Mouse (Mus musculus): Measurements from ENCODE around the gene Gm20388. TPM values are rescaled to one million over a fixed set of nuclear protein-coding genes. Genes with fewer than 3 reads are reported as not detected.
A peak's percentile ranks its signal among the peaks of the same experiment; 100 is the strongest.

The Gm20388 gene
- polyA plus RNA-seq, 1 experiment from 2014 or later, result not detected

GRCm38 (mm10) chr8:123754538-123755431 lies 3844.1 kb downstream of the Gm20388 start:
- Histone ChIP-seq H3K4me3 (no peak overlapping the region), H3K27me3 (no peaks in the 10 kb centered on the region), H3K36me3 (no peaks in the 10 kb centered on the region), H3K9me3 (no peaks in the 10 kb centered on the region), H3K4me1 (peaks cover 19% of the 10 kb centered on the region), H3K27ac (no peak overlapping the region), H3K4me2 (replicated peaks) (no peak overlapping the region), H3K9ac (no peak overlapping the region)
- 65% methylated on average over 13 of the region's 13 CpGs for WGBS
- no peak; the same call in 1 of the 2 replicates for ATAC-seq (ENCODE audit: insufficient number of reproducible peaks, insufficient read depth, low FRiP score, low TSS enrichment)

- no peaks in the 10 kb centered on the region for H3K36me3 ChIP-seq
- H3K27ac ChIP-seq, result no peak overlapping the region
- ATAC-seq (ENCODE audit: insufficient number of reproducible peaks, insufficient read depth, low FRiP score, low TSS enrichment), result no peak
- H3K4me2 ChIP-seq (replicated peaks), result no peak overlapping the region
- H3K9ac ChIP-seq, result no peak overlapping the region
- 69% methylated on average over 8 of the region's 8 CpGs for WGBS
- no peak overlapping the region for H3K4me3 ChIP-seq
- no peaks in the 10 kb centered on the region for H3K27me3 ChIP-seq
- H3K4me1 ChIP-seq, result peaks cover 40% of the 10 kb centered on the region
- H3K9me3 ChIP-seq, result no peaks in the 10 kb centered on the region
These were observed 3846.3 kb downstream of the Gm20388 start for GRCm38 (mm10) chr8:123756901-123757300.

- no peak for ATAC-seq (ENCODE audit: insufficient number of reproducible peaks, insufficient read depth, low FRiP score, low TSS enrichment)
- H3K36me3 ChIP-seq, result no peaks in the 10 kb centered on the region
- H3K4me3 ChIP-seq, result no peak overlapping the region
- 94% methylated on average over 1 of the region's 1 CpGs for WGBS
- H3K27ac ChIP-seq, result no peak overlapping the region
- H3K9me3 ChIP-seq, result no peaks in the 10 kb centered on the region
- no peak overlapping the region for H3K9ac ChIP-seq
- H3K27me3 ChIP-seq, result 0 out of 2 replicates have a peak, but pooled peaks cover 4% of the 10 kb centered on the region
- H3K4me1 ChIP-seq, result peaks cover 36% of the 10 kb centered on the region
- H3K4me2 ChIP-seq (replicated peaks), result no peak overlapping the region
These were observed 3848.3 kb downstream of the Gm20388 start for GRCm38 (mm10) chr8:123758935-123759334.

- peak; percentile 62; the same call in 1 of the 2 replicates for ATAC-seq (ENCODE audit: insufficient number of reproducible peaks, insufficient read depth, low FRiP score, low TSS enrichment)
- peak overlapping the region; percentile 24; the same call in 1 of the 2 replicates for H3K9ac ChIP-seq
- peaks cover 29% of the 10 kb centered on the region for H3K4me1 ChIP-seq
- H3K27ac ChIP-seq, result no peak overlapping the region
- no peak overlapping the region for H3K4me3 ChIP-seq
- H3K4me2 ChIP-seq (replicated peaks), result peak overlapping the region; percentile 34
- 0 out of 2 replicates have a peak, but pooled peaks cover 4% of the 10 kb centered on the region for H3K27me3 ChIP-seq
- H3K9me3 ChIP-seq, result no peaks in the 10 kb centered on the region
- no peaks in the 10 kb centered on the region for H3K36me3 ChIP-seq
- WGBS, result 7% methylated on average over 10 of the region's 10 CpGs
These were observed 3849.3 kb downstream of the Gm20388 start for GRCm38 (mm10) chr8:123759933-123760332.

- no peak overlapping the region for H3K4me3 ChIP-seq
- 56% methylated on average over 5 of the region's 5 CpGs for WGBS
- no peak overlapping the region for H3K27ac ChIP-seq
These were observed 3849.9 kb downstream of the Gm20388 start for GRCm38 (mm10) chr8:123760579-123760978.

GRCm38 (mm10) chr8:123761266-123761882 lies 3850.7 kb downstream of the Gm20388 start:
- peaks cover 29% of the 10 kb centered on the region for H3K4me1 ChIP-seq
- H3K4me2 ChIP-seq (replicated peaks), result 0 out of 2 replicates have a peak overlapping the region, but pooled peaks have one; percentile 6
- peaks cover 4% of the 10 kb centered on the region; the same call in 1 of the 2 replicates for H3K27me3 ChIP-seq
- no peaks in the 10 kb centered on the region for H3K36me3 ChIP-seq
- H3K27ac ChIP-seq, result 0 out of 2 replicates have a peak overlapping the region, but pooled peaks have one; percentile 14
- no peak for ATAC-seq (ENCODE audit: insufficient number of reproducible peaks, insufficient read depth, low FRiP score, low TSS enrichment)
- H3K9ac ChIP-seq, result peak overlapping the region; percentile 13; the same call in 1 of the 2 replicates
- H3K4me3 ChIP-seq, result no peak overlapping the region
- WGBS, result 16% methylated on average over 12 of the region's 12 CpGs
- no peaks in the 10 kb centered on the region for H3K9me3 ChIP-seq

More at GRCm38 (mm10) chr8:123760579-123760978, 3849.9 kb downstream of the Gm20388 start:
- H3K4me2 ChIP-seq (replicated peaks), result peak overlapping the region; percentile 34; the same call in 1 of the 2 replicates
- 0 out of 2 replicates have a peak overlapping the region, but pooled peaks have one; percentile 24 for H3K9ac ChIP-seq
- 0 out of 2 replicates have a peak, but pooled peaks cover 4% of the 10 kb centered on the region for H3K27me3 ChIP-seq
- no peaks in the 10 kb centered on the region for H3K36me3 ChIP-seq
- no peaks in the 10 kb centered on the region for H3K9me3 ChIP-seq
- ATAC-seq (ENCODE audit: insufficient number of reproducible peaks, insufficient read depth, low FRiP score, low TSS enrichment), result no peak
- peaks cover 29% of the 10 kb centered on the region for H3K4me1 ChIP-seq

- ATAC-seq (ENCODE audit: insufficient number of reproducible peaks, insufficient read depth, low FRiP score, low TSS enrichment), result no peak
- no peaks in the 10 kb centered on the region for H3K36me3 ChIP-seq
- H3K4me1 ChIP-seq, result peaks cover 29% of the 10 kb centered on the region
- H3K4me3 ChIP-seq, result no peak overlapping the region
- no peak overlapping the region for H3K4me2 ChIP-seq (replicated peaks)
- H3K9me3 ChIP-seq, result no peaks in the 10 kb centered on the region
- H3K27me3 ChIP-seq, result peaks cover 4% of the 10 kb centered on the region; the same call in 1 of the 2 replicates
- WGBS, result 24% methylated on average over 4 of the region's 4 CpGs
- H3K27ac ChIP-seq, result no peak overlapping the region
- H3K9ac ChIP-seq, result no peak overlapping the region
These were observed 3851.2 kb downstream of the Gm20388 start for GRCm38 (mm10) chr8:123761883-123762270.

- no peaks in the 10 kb centered on the region for H3K9me3 ChIP-seq
- 79% methylated on average over 7 of the region's 7 CpGs for WGBS
- H3K27ac ChIP-seq, result no peak overlapping the region
- no peak for ATAC-seq (ENCODE audit: insufficient number of reproducible peaks, insufficient read depth, low FRiP score, low TSS enrichment)
- H3K4me1 ChIP-seq, result peaks cover 29% of the 10 kb centered on the region
- H3K27me3 ChIP-seq, result peaks cover 8% of the 10 kb centered on the region; the same call in 1 of the 2 replicates
- no peak overlapping the region for H3K4me2 ChIP-seq (replicated peaks)
- no peak overlapping the region for H3K9ac ChIP-seq
- no peak overlapping the region for H3K4me3 ChIP-seq
- no peaks in the 10 kb centered on the region for H3K36me3 ChIP-seq
These were observed 3852.7 kb downstream of the Gm20388 start for GRCm38 (mm10) chr8:123763355-123763754.

GRCm38 (mm10) chr8:123764671-123765070 lies 3854.0 kb downstream of the Gm20388 start:
- Histone ChIP-seq H3K9me3 (no peaks in the 10 kb centered on the region), H3K4me1 (peaks cover 29% of the 10 kb centered on the region), H3K36me3 (no peaks in the 10 kb centered on the region), H3K27ac (no peak overlapping the region), H3K4me2 (replicated peaks) (no peak overlapping the region), H3K9ac (no peak overlapping the region), H3K4me3 (no peak overlapping the region), H3K27me3 (peaks cover 12% of the 10 kb centered on the region; the same call in 1 of the 2 replicates)
- ATAC-seq (ENCODE audit: insufficient number of reproducible peaks, insufficient read depth, low FRiP score, low TSS enrichment), result no peak
- 28% methylated on average over 4 of the region's 4 CpGs for whole genome bisulfite sequencing

- no peak overlapping the region for H3K9ac ChIP-seq
These were observed 3855.9 kb downstream of the Gm20388 start for GRCm38 (mm10) chr8:123766516-123766915.

GRCm38 (mm10) chr8:123767874-123768273 lies 3857.2 kb downstream of the Gm20388 start:
- no peak for ATAC-seq (ENCODE audit: insufficient number of reproducible peaks, insufficient read depth, low FRiP score, low TSS enrichment)
- Histone ChIP-seq H3K4me1 (no peaks in the 10 kb centered on the region), H3K9me3 (no peaks in the 10 kb centered on the region), H3K4me3 (no peak overlapping the region), H3K27me3 (peaks cover 12% of the 10 kb centered on the region; the same call in 1 of the 2 replicates), H3K36me3 (no peaks in the 10 kb centered on the region), H3K9ac (no peak overlapping the region; the same call in 1 of the 2 replicates), H3K4me2 (replicated peaks) (no peak overlapping the region), H3K27ac (no peak overlapping the region)
- WGBS, result 72% methylated on average over 8 of the region's 8 CpGs

More at GRCm38 (mm10) chr8:123766516-123766915, 3855.9 kb downstream of the Gm20388 start:
- Histone ChIP-seq H3K27ac (no peak overlapping the region), H3K27me3 (peaks cover 12% of the 10 kb centered on the region; the same call in 1 of the 2 replicates), H3K4me3 (no peak overlapping the region), H3K36me3 (no peaks in the 10 kb centered on the region), H3K4me1 (peaks cover 13% of the 10 kb centered on the region), H3K9me3 (no peaks in the 10 kb centered on the region), H3K4me2 (replicated peaks) (no peak overlapping the region)
- no peak for ATAC-seq (ENCODE audit: insufficient number of reproducible peaks, insufficient read depth, low FRiP score, low TSS enrichment)
- WGBS, result 80% methylated on average over 4 of the region's 4 CpGs
